Mouse (Mus musculus) gastrocnemius, adult 2 months (tissue): ENCODE data around the gene Zbtb42. TPM values are rescaled to one million over a fixed set of nuclear protein-coding genes. Genes with fewer than 3 reads are reported as not detected.

Experiments used
- DNase-seq: peaks from one replicate; pipeline ENCODE4 v3.0.0; 2022
- H3K27ac ChIP-seq: fragments of 200-600 bp; 2 replicates; pipeline ENCODE4 v1.8.1; 2022; ENCODE audit warnings: mild to moderate bottlenecking
- H3K4me3 ChIP-seq: fragments of 200-600 bp; 2 replicates; pipeline ENCODE4 v1.8.1; 2022; ENCODE audit warnings: mild to moderate bottlenecking, moderate library complexity
- CTCF ChIP-seq: fragments of 200-600 bp; IDR thresholded peaks from 2 replicates; pipeline ENCODE4 v1.8.1; 2022; ENCODE audit warnings: antibody characterized with exemption, mild to moderate bottlenecking, moderate library complexity
- intact Hi-C: fragments of 180-260 bp; cut with DNase I; formaldehyde crosslinking; loops from one replicate; pipeline ENCODE4 v1.15.1; 2025
- total RNA-seq, 2 experiments: library from RNA; stranded (reverse); gene quantifications; 2 replicates each; pipeline ENCODE4 v1.2.3; 2021

The Zbtb42 gene
- total RNA-seq, 2 experiments from 2014 or later, result 0.64 to 0.81 TPM

- TF ChIP-seq CTCF, result no peak
- intact Hi-C loops, result no loop called here
- H3K4me3 ChIP-seq, result no peak overlapping the region
- DNase-seq, result no peak
- H3K27ac ChIP-seq, result no peak overlapping the region
Observed at GRCm38 (mm10) chr12:112663716-112664115, 14.9 kb upstream of the Zbtb42 start.

GRCm38 (mm10) chr12:112664124-112664523 lies 14.5 kb upstream of the Zbtb42 start:
- Histone ChIP-seq H3K4me3 (no peak overlapping the region), H3K27ac (no peak overlapping the region)
- intact Hi-C loops, result no loop called here
- no peak for DNase-seq
- TF ChIP-seq CTCF, result no peak

- no peak for TF ChIP-seq CTCF
- Histone ChIP-seq H3K27ac (peak overlapping the region; percentile 64; the same call in 1 of the 2 replicates), H3K4me3 (no peak overlapping the region)
- intact Hi-C loops, result no loop called here
- DNase-seq, result no peak
Observed at GRCm38 (mm10) chr12:112664656-112665055, 14.0 kb upstream of the Zbtb42 start.

GRCm38 (mm10) chr12:112665445-112665844 lies 13.2 kb upstream of the Zbtb42 start:
- peak; percentile 79 for DNase-seq
- intact Hi-C loops, result no loop called here
- no peak for TF ChIP-seq CTCF
- Histone ChIP-seq H3K27ac (peak overlapping the region; percentile 64), H3K4me3 (peak overlapping the region; percentile 37)

GRCm38 (mm10) chr12:112665881-112666544 lies 12.6 kb upstream of the Zbtb42 start:
- Histone ChIP-seq H3K4me3 (peak overlapping the region; percentile 37), H3K27ac (peak overlapping the region; percentile 64; the same call in 1 of the 2 replicates)
- DNase-seq, result no peak
- TF ChIP-seq CTCF, result no peak
- intact Hi-C loops, result no loop called here

- no peak for TF ChIP-seq CTCF
- H3K4me3 ChIP-seq, result peak overlapping the region; percentile 24
- peak; percentile 84 for DNase-seq
- peak overlapping the region; percentile 72 for H3K27ac ChIP-seq
- intact Hi-C loops, result no loop called here
Observed at GRCm38 (mm10) chr12:112667619-112668297, 10.9 kb upstream of the Zbtb42 start.

DNA sequence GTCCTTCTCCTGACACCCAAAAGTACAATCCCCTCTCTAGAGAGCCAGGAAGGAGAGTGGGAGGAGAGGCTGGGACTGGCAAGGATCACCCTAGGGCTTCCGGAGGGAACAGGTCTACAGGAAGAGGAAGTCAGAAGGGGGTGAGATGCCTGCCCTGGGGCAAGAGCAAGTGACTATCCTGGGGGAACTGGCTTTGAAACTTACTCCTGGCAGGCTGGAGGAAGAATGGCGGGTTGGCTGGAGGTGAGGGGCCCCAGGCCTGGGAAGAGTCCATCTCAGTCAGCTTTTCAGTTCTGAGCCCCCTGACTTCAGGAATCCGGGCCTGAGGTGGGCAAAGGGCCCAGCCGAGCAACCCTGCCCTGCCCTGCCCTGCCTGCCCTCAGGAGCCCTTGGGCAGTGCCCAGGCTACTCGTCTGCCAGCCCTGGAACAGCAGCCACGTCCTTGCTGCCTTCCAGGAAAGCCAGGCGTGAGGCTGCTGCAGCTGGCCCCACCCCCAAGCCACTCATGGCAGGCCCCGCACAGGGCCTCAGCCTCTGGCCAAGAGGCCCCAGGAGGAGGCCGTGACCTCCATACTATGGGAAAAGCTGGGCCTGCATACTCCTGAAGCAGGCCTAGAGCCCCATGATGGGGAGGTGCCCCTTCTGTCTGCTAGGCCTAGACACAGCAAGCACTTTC lies 7.8 kb upstream of the Zbtb42 start:
- TF ChIP-seq CTCF, result no peak
- H3K4me3 ChIP-seq, result peak overlapping the region; percentile 39
- peak overlapping the region; percentile 68 for H3K27ac ChIP-seq
- DNase-seq, result peak; percentile 92
- intact Hi-C loops, result no loop called here

DNA sequence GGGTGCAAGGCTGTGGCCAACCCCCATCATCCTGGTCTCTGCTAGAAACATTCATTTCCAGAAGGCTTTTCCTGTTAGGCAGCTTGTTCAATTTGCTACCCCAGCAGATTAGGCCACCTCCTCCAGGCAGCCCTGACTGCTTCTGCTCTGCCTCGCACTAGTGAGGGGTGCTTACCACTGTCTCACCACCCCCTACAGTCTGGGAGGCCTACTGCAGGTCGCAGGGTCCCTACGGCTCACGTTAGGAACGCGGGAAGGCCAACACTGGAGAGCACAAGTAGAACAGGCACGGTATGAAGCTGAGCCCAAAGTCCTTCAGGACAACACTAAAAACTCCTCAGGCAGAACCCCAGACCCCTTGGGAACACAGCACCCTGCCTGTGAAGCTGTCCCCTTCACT lies 6.7 kb upstream of the Zbtb42 start:
- H3K4me3 ChIP-seq, result peak overlapping the region; percentile 1; the same call in 1 of the 2 replicates
- H3K27ac ChIP-seq, result peak overlapping the region; percentile 9; the same call in 1 of the 2 replicates
- no peak for TF ChIP-seq CTCF
- intact Hi-C loops, result no loop called here
- DNase-seq, result no peak

GRCm38 (mm10) chr12:112672744-112673575 lies 5.7 kb upstream of the Zbtb42 start:
- 0 out of 2 replicates have a peak, but pooled peaks have one; percentile 18 for TF ChIP-seq CTCF
- peak overlapping the region; percentile 95 for H3K4me3 ChIP-seq
- intact Hi-C loops, result no loop called here
- H3K27ac ChIP-seq, result peak overlapping the region; percentile 92
- peak; percentile 61 for DNase-seq

DNA sequence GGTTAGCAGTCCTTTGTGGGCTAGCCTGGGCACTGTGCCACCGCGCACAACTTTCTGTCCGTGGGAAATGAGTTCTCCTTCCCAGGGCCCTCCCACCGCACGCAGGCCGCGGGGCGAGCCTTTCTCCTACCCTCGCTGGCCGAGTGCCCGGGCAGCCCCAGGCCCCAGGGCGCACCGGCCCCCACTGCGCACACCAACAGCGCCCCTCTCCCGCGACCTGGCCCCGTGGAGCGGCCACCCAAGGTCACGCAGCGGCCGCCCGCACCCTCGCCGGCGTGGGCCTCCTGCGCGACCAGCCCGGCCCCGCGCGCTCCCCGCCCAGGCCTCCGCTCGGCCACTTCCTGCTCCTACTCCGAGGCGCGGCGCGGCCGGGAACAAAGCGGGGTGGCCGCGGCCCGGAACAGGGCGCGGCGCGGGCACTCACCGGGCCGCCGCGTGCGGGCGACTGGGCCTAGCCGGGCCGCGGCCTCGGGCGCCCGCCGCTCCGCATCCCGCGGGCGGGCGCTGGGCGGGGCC lies 5.0 kb upstream of the Zbtb42 start:
- Histone ChIP-seq H3K27ac (peak overlapping the region; percentile 92), H3K4me3 (peak overlapping the region; percentile 95)
- no peak for TF ChIP-seq CTCF
- intact Hi-C loops, result loop anchor here (2.0 kb wide), 1 partner anchor 19 kb away; no protein-coding TSS in a partner anchor
- peak; percentile 70 for DNase-seq

DNA sequence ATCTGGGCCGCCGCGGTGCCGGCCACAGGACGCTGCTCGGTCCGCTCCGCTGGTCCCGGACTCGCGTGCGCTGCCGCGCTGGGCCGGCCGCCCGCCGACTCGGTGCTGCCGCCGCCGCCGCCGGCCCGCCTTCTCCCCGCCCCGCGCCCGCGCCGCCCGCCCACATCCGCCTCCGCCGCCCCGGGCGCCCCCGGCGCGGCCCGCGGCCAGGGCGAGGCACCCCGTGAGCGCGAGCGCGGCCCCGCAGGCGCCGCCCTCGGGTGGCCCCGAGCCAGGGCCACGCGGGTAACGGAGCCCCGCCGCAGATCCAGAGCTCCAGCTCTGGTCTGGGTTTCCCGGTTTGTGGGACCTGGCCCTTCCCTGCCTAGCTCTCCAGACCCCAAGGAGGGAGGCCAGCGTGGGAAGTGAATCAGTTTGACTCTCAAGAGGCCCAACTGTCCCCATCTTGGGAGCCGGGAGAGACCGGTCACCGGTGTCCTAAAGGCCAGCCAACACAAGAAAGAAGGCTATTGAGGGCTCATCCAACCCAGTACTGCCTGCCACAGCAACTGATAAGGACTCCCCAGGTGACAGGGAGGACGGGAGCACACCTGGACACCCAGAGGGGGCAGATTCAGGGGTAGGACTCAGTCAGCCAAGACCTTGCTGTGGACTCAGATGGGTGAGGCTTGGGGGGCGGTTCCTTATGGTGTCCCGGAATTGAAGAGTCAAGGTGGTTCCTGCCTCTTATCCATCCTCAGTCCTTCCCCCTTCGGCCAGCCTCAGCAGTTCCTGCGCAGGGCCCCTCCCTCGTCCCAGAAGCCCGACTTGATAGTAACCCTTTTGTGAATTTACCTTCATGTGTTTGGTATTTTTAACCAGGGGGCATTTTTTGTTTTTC lies 4.3 kb upstream of the Zbtb42 start, which contains the start of gene Akt1:
Gene Akt1, minus strand, starts transcription at position 753 of the 880 bp plus-strand sequence.
- TF ChIP-seq CTCF, result no peak
- Histone ChIP-seq H3K4me3 (peak within 1 kb of the TSS; percentile 95), H3K27ac (peak within 1 kb of the TSS; percentile 92)
- peak; percentile 80 for DNase-seq
- intact Hi-C loops, result loop anchor here (2.0 kb wide), 1 partner anchor 18 kb away; no protein-coding TSS in a partner anchor
